Mouse (Mus musculus): ENCODE measurements around the gene Cachd1. TPM values are rescaled to one million over a fixed set of nuclear protein-coding genes. Genes with fewer than 3 reads are reported as not detected.

The Cachd1 gene
- polyA plus RNA-seq, 1 experiment from 2014 or later, result 6.8 TPM

- ATAC-seq (ENCODE audit: extremely low read depth, insufficient number of reproducible peaks, low FRiP score, low TSS enrichment), result no peak
- 48% methylated on average over 5 of the region's 5 CpGs for WGBS
Measured at GRCm38 (mm10) chr4:100842629-100843028, 66.2 kb downstream of the Cachd1 start.

GRCm38 (mm10) chr4:100843119-100843518 lies 66.6 kb downstream of the Cachd1 start:
- Histone ChIP-seq H3K9me3 (no peaks in the 10 kb centered on the region), H3K9ac (no peak overlapping the region), H3K4me1 (peaks cover 6% of the 10 kb centered on the region; the same call in 1 of the 2 replicates), H3K4me2 (no peak overlapping the region), H3K27me3 (replicated peaks) (no peaks in the 10 kb centered on the region), H3K4me3 (no peak overlapping the region), H3K36me3 (no peaks in the 10 kb centered on the region), H3K27ac (replicated peaks) (no peak overlapping the region)
- no peak for ATAC-seq (ENCODE audit: extremely low read depth, insufficient number of reproducible peaks, low FRiP score, low TSS enrichment)
- WGBS, result 79% methylated on average over 5 of the region's 5 CpGs

More at GRCm38 (mm10) chr4:100842629-100843028, 66.2 kb downstream of the Cachd1 start:
- peaks cover 5% of the 10 kb centered on the region; the same call in 1 of the 2 replicates for H3K4me1 ChIP-seq
- H3K4me3 ChIP-seq, result no peak overlapping the region
- H3K9me3 ChIP-seq, result no peaks in the 10 kb centered on the region
- H3K9ac ChIP-seq, result no peak overlapping the region
- no peak overlapping the region for H3K27ac ChIP-seq (replicated peaks)
- H3K36me3 ChIP-seq, result no peaks in the 10 kb centered on the region
- no peak overlapping the region for H3K4me2 ChIP-seq
- no peaks in the 10 kb centered on the region for H3K27me3 ChIP-seq (replicated peaks)

DNA sequence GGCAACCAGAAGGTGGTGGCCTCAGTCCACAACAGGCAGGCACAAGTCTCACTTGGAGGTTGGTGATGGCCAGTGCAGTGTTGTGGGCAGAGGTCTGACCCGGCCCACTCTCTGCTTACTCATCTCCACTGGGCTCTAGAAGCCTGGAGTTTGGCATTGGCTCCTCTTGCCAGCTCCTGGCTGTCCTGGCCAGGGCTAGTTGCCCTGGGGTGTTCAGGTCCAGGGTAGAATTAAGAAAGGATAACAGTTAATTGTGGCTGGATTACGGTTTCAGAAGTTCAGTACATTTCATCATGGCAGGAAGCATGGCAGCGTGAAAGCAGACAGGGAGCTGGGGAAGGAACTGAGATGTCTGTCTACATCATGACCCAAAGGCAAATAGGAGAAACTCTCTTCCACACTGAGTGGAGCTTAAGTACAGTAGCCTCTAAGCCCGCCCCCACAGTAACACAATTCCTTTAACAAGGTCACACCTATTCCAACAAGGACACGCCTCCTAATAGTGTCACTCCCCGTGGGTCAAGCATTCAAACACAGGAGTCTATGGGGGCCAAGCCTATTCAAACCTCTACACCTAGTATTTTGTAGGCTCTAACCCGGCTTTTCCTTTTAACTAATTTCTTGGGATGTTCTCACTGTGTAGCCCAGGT lies 74.5 kb downstream of the Cachd1 start:
- ATAC-seq (ENCODE audit: extremely low read depth, insufficient number of reproducible peaks, low FRiP score, low TSS enrichment), result no peak
- Histone ChIP-seq H3K36me3 (no peaks in the 10 kb centered on the region), H3K27ac (replicated peaks) (no peak overlapping the region), H3K9me3 (no peaks in the 10 kb centered on the region), H3K9ac (no peak overlapping the region), H3K4me1 (peaks cover 25% of the 10 kb centered on the region), H3K27me3 (replicated peaks) (no peaks in the 10 kb centered on the region), H3K4me2 (no peak overlapping the region), H3K4me3 (no peak overlapping the region)
- 73% methylated on average over 7 of the region's 7 CpGs for WGBS

DNA sequence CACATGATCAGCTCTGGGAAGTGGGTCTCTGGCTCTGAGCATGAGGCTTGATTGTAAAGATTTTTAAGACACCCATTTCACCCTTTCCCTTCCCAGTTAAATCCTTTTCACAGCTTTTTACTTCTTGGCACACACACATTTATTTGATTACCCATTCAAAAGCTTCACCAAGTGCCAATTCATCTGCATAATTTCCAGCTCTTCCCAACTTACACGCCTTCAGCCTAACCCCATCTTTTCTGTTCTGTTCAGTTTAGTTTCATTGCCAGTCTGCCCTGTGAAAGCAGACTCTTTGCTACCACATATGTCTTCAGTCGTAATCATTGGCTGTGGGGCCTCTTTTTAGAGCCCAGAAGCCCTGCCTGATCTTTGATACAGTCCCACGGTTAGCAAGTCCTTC lies 76.0 kb downstream of the Cachd1 start:
- Histone ChIP-seq H3K9ac (no peak overlapping the region), H3K27me3 (replicated peaks) (no peaks in the 10 kb centered on the region), H3K9me3 (no peaks in the 10 kb centered on the region), H3K4me1 (peaks cover 40% of the 10 kb centered on the region), H3K27ac (replicated peaks) (no peak overlapping the region), H3K4me3 (no peak overlapping the region), H3K36me3 (no peaks in the 10 kb centered on the region), H3K4me2 (no peak overlapping the region)
- 59% methylated on average over 3 of the region's 3 CpGs for WGBS
- no peak for ATAC-seq (ENCODE audit: extremely low read depth, insufficient number of reproducible peaks, low FRiP score, low TSS enrichment)

DNA sequence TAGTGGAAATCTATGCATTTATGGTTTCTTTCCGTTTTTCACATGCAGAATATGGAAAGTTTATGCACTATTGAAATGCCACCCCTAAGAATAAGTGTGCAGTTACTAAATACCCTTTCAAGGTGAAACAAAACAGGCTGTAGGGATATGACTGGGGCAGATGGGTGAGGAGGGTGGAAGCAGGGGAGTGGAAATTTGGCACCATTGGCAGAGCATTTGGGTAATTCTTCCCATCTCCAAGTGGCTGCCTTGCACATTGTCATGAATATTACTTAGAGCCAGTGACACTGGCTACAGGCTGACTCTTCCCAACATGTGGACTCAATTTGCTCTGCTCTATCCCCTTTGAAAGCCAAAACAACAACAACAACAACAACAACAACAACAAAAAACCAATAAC lies 77.0 kb downstream of the Cachd1 start:
- no peak overlapping the region for H3K4me3 ChIP-seq
- ATAC-seq (ENCODE audit: extremely low read depth, insufficient number of reproducible peaks, low FRiP score, low TSS enrichment), result no peak
- WGBS, result 65% methylated on average over 1 of the region's 1 CpGs

DNA sequence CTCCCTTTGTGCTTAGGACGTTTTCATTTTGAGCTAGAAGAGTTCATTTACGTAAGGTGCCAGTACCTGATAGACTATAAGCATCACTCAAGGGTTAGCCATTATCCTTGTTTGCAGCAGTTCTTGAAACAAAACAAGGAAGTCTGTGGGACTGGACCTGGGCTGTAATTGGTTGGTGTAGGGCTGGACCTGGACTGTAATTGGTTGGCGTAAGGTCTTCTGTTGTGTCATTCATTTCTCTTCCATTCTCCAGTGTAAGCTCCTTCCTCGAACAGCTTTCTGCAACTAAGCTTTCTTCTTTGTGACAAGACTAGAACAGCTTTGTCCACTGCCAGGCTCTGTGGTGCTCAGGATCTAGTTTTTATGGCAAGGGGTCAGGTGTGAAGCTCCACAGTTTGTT lies 78.9 kb downstream of the Cachd1 start:
- Histone ChIP-seq H3K27ac (replicated peaks) (no peak overlapping the region), H3K27me3 (replicated peaks) (no peaks in the 10 kb centered on the region), H3K4me3 (no peak overlapping the region), H3K9me3 (no peaks in the 10 kb centered on the region), H3K4me1 (peaks cover 51% of the 10 kb centered on the region), H3K9ac (no peak overlapping the region), H3K36me3 (no peaks in the 10 kb centered on the region), H3K4me2 (no peak overlapping the region)
- ATAC-seq (ENCODE audit: extremely low read depth, insufficient number of reproducible peaks, low FRiP score, low TSS enrichment), result no peak
- WGBS, result 77% methylated on average over 4 of the region's 4 CpGs

More for the DNA sequence above, 77.0 kb downstream of the Cachd1 start:
- Histone ChIP-seq H3K4me1 (peaks cover 45% of the 10 kb centered on the region), H3K9ac (no peak overlapping the region), H3K36me3 (no peaks in the 10 kb centered on the region), H3K4me2 (no peak overlapping the region), H3K9me3 (no peaks in the 10 kb centered on the region), H3K27me3 (replicated peaks) (no peaks in the 10 kb centered on the region), H3K27ac (replicated peaks) (no peak overlapping the region)

DNA sequence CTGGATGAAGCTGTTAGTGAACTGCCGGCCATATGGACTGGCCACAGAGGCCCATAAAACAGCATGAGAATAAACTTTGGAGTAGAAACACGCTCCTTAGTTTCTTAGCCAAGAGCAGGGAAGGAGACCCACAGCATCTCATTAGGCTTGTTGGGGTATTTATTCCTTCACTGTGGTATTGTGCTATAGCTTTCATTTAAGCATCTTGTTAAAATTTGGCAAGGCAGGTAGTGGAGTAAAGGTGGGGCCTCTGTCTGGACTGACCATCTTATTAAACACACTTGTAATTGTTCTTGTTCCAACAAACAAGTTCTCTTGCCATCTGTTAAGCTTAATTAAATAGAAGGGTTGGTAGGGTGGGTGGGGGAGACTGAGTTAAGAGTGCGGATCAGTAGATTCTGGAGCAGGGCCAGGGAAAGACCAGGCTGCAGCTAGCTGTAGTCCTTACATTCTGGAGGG lies 81.0 kb downstream of the Cachd1 start:
- no peak overlapping the region for H3K4me2 ChIP-seq
- H3K4me1 ChIP-seq, result peaks cover 47% of the 10 kb centered on the region
- H3K9me3 ChIP-seq, result no peaks in the 10 kb centered on the region
- H3K36me3 ChIP-seq, result no peaks in the 10 kb centered on the region
- H3K27ac ChIP-seq (replicated peaks), result no peak overlapping the region
- H3K27me3 ChIP-seq (replicated peaks), result no peaks in the 10 kb centered on the region
- 68% methylated on average over 3 of the region's 3 CpGs for WGBS
- H3K9ac ChIP-seq, result no peak overlapping the region
- ATAC-seq (ENCODE audit: extremely low read depth, insufficient number of reproducible peaks, low FRiP score, low TSS enrichment), result no peak
- no peak overlapping the region for H3K4me3 ChIP-seq

DNA sequence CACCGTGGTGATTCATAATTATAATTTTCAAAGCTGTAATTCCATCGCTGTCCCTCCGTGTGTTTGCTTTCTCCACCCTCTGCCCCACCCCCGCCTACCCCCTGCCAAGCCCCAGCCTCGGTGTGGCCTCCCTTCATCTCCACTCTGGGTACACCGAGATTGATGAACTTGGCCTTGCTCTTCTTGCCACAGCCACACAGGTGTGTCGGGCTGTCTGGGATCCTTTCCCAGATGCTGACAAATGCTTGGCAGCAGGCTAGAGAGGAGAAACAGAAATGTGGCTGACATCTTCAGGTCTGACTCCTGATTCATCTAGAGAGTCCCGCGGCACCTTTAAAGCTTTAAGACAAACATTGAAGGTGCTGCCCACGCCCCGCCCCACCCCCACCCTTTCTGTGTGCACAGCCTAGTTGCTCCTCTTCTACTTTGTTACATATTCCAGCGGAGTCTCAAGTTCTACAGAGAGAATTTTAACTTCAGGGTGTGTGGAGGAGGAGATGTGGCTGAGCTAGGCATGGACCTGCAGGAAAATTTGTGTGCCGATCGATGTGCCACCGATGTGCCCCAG lies 87.5 kb downstream of the Cachd1 start:
- Histone ChIP-seq H3K27me3 (replicated peaks) (no peaks in the 10 kb centered on the region), H3K4me1 (peaks cover 46% of the 10 kb centered on the region), H3K9ac (no peak overlapping the region), H3K9me3 (no peaks in the 10 kb centered on the region), H3K4me3 (no peak overlapping the region), H3K4me2 (peak overlapping the region; percentile 22; the same call in 1 of the 2 replicates), H3K27ac (replicated peaks) (no peak overlapping the region), H3K36me3 (no peaks in the 10 kb centered on the region)
- no peak for ATAC-seq (ENCODE audit: extremely low read depth, insufficient number of reproducible peaks, low FRiP score, low TSS enrichment)
- WGBS, result 52% methylated on average over 15 of the region's 15 CpGs

DNA sequence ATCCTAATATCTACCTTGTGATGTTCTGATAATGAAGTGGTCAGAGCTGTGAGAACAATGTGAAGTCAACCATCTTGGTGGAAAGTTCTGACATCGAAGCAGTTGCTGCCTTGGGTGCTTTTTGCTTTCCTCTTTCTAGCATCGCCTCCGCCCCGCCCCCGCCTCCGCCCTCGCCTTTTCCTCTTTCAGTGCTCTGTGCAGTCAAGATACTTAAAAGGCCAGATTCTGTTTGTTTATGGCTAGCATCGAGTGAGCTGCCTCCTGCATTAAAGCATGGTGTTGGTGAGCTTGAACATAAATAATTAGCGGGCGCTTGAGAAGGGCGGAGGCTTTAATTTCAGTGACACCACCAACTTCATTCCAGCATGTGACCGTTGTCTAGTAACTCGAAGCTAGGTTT lies 88.9 kb downstream of the Cachd1 start:
- Histone ChIP-seq H3K9me3 (no peaks in the 10 kb centered on the region), H3K36me3 (no peaks in the 10 kb centered on the region), H3K4me1 (peaks cover 44% of the 10 kb centered on the region), H3K27me3 (replicated peaks) (no peaks in the 10 kb centered on the region), H3K4me2 (0 out of 2 replicates have a peak overlapping the region, but pooled peaks have one; percentile 5), H3K27ac (replicated peaks) (no peak overlapping the region), H3K4me3 (no peak overlapping the region), H3K9ac (no peak overlapping the region)
- WGBS, result 60% methylated on average over 13 of the region's 13 CpGs
- ATAC-seq (ENCODE audit: extremely low read depth, insufficient number of reproducible peaks, low FRiP score, low TSS enrichment), result no peak

GRCm38 (mm10) chr4:100865962-100866703 lies 89.7 kb downstream of the Cachd1 start:
- Histone ChIP-seq H3K9me3 (no peaks in the 10 kb centered on the region), H3K27ac (replicated peaks) (no peak overlapping the region), H3K4me1 (peaks cover 39% of the 10 kb centered on the region), H3K4me2 (no peak overlapping the region), H3K9ac (no peak overlapping the region), H3K4me3 (no peak overlapping the region), H3K36me3 (no peaks in the 10 kb centered on the region), H3K27me3 (replicated peaks) (no peaks in the 10 kb centered on the region)
- WGBS, result 50% methylated on average over 12 of the region's 12 CpGs
- ATAC-seq (ENCODE audit: extremely low read depth, insufficient number of reproducible peaks, low FRiP score, low TSS enrichment), result no peak

DNA sequence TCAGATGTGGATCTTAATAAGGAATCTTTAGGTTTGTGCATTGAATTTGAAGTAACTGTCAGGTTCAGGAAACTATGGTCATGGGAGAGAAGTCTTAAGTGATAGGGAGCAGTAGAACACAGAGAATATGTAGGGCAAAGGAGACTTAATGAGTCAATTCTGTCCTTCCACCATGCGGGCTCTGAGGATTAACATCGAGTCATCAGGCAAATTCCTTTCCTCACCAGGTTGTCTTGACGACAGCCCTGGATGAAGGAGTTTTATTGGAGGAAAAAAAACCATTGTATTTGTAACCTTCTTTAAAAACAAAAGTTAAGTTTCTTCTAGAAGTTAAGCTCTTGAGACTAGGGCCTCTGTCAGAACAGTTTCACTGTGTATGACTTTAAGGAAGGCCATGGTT lies 100.9 kb downstream of the Cachd1 start:
- Histone ChIP-seq H3K9me3 (no peaks in the 10 kb centered on the region), H3K4me1 (peaks cover 21% of the 10 kb centered on the region), H3K4me3 (no peak overlapping the region), H3K9ac (no peak overlapping the region), H3K36me3 (no peaks in the 10 kb centered on the region), H3K27ac (replicated peaks) (no peak overlapping the region), H3K4me2 (no peak overlapping the region), H3K27me3 (replicated peaks) (no peaks in the 10 kb centered on the region)
- 57% methylated on average over 3 of the region's 3 CpGs for WGBS
- ATAC-seq (ENCODE audit: extremely low read depth, insufficient number of reproducible peaks, low FRiP score, low TSS enrichment), result no peak

Data from heart, embryonic 13.5 days (tissue).